Mouse (Mus musculus): ENCODE results near the gene Fgf9.

The Fgf9 gene

GRCm38 (mm10) chr14:58089486-58089885 lies 19.1 kb downstream of the Fgf9 start:
- peak; percentile 67 to 73 for DNase-seq

- peak in 1 of 2 experiments; percentile 12 for DNase-seq
These were observed 21.0 kb downstream of the Fgf9 start for GRCm38 (mm10) chr14:58091321-58091720.

GRCm38 (mm10) chr14:58099599-58099998 lies 29.3 kb downstream of the Fgf9 start:
- DNase-seq, result peak; percentile 61 to 72

DNA sequence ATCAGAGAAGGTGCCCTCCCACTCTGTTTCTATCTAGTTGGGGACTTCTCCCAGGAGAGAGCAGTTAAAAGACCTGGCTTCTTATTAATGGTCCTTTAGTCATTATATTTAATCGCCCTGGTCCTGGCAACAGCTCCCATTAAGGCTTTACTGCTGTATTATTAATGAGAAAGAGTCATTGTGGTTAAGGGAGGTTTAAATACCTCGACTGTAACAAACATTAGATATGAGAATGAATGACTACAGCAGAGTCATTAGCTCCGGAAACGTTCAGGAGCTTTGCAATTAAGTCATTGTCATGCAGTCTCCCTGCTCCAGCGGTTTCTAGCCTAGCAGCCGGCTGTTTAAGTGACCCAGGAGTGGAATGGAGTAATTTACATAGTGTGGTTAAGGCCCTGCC lies 31.0 kb downstream of the Fgf9 start:
- DNase-seq, result no peak

DNA sequence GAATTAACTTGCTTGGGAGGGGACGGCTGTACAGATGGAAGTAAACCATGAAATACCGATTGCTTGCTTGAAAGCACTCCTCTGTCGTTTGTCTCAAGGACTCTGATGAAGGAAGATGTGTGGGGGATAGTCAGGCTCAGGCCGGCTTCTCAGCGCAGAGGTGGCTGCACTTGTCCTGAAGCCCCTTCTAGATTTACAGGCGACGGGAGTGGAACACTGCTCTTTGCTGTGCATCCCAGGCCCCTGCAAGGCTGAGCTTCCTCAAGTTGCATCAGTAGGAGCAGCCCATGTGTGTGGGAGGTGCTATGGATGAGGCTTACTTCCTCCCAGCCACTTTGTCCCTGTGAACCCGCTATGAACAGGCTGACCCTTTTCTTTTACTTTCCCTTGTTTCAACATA lies 33.9 kb downstream of the Fgf9 start:
- no peak for DNase-seq

GRCm38 (mm10) chr14:58105596-58105995 lies 35.2 kb downstream of the Fgf9 start:
- no peak for DNase-seq

- peak in 1 of 2 experiments; percentile 50 for DNase-seq
These were observed 39.3 kb downstream of the Fgf9 start for GRCm38 (mm10) chr14:58109601-58110000.

GRCm38 (mm10) chr14:58111562-58111961 lies 41.2 kb downstream of the Fgf9 start:
- peak; percentile 52 to 56 for DNase-seq

- peak; percentile 83 for DNase-seq
These were observed 42.0 kb downstream of the Fgf9 start for GRCm38 (mm10) chr14:58112341-58112740.

- DNase-seq, result peak; percentile 49 to 64
These were observed 42.8 kb downstream of the Fgf9 start for GRCm38 (mm10) chr14:58113180-58113579.

GRCm38 (mm10) chr14:58114146-58114545 lies 43.8 kb downstream of the Fgf9 start:
- DNase-seq, result peak; percentile 57 to 69

DNA sequence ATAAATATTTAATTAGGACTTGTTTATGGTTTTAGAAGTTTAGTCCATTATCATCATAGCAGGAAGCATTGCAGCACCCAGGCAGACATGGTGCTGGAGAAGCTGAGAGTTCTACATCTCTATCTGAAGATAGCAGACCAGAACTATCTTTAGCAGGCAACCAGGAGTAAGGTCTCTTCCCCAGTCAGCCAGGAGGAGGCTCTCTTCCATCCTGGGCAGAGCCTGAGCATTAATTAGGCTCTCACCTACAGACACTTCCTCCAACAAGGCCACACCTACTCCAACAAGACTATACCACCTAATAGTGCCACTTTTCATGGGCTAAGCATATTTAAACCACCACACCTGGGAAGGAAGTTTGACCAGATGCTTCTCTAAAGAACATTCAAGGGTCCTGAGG lies 54.3 kb downstream of the Fgf9 start:
- no peak for DNase-seq

- DNase-seq, result no peak
These were observed 56.2 kb downstream of the Fgf9 start for GRCm38 (mm10) chr14:58126508-58126907.

DNA sequence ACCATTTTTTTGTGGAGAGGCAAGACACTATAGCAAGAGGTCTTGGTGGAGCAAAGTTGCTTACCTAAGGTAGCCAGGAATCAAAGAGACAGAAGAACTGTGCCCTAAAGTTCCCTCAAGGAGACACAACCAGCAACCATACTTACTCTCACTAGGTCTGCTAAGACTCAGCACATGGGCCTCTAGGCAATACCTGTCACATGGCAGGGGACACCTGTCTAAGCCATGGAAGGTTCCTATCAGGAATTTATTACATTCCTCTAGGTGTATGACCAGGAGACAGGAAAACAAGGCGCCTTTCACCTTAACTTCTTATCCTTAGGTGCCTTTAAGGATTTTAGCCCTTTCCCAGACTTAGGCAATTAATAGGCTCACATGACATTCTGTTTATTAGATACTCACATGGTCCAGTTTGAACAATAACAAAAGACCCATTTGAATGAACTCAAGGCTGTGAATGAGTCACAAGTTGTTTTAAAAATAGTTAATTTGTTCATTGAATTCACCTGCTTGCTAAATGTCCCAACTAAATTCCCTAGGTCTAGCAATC lies 69.2 kb downstream of the Fgf9 start:
- no peak for DNase-seq

- DNase-seq, result peak; percentile 27 to 48
These were observed 79.5 kb downstream of the Fgf9 start for GRCm38 (mm10) chr14:58149637-58150470.

GRCm38 (mm10) chr14:58150471-58150855 lies 80.1 kb downstream of the Fgf9 start:
- DNase-seq, result peak in 1 of 2 experiments; percentile 7

GRCm38 (mm10) chr14:58152110-58152509 lies 81.8 kb downstream of the Fgf9 start:
- no peak for DNase-seq

GRCm38 (mm10) chr14:58153470-58154416 lies 83.4 kb downstream of the Fgf9 start:
- no peak for DNase-seq

DNA sequence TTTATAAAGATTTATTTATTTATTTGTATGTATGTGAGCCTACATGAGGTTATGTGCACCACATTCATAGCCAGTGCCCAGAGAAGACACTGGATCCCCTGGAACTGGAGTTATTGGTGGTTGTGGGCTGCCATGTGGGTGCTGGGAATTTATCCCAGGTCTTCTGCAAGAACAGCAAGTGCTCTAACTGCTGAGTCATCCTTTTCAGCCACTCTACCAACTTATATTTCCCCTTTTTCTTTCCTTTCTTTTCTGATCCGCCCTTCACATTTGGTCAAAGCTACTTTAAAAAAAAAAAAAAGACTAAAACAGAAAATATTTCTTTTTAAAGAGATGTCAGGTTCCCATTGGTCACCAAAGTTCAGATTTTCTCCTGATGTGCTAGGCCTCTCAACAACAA lies 90.3 kb downstream of the Fgf9 start:
- no peak for DNase-seq

All from cerebellum, postnatal 25 days (tissue).